Mouse (Mus musculus) ZHBTc4 (cell line): ENCODE results near the gene Col25a1.

Experiments
- DNase-seq: peaks from one replicate; pipeline ENCODE4 v3.0.0-alpha.2; 2011; ENCODE audit warnings: low read depth, low spot score

Col25a1 gene

GRCm38 (mm10) chr3:130565586-130565985 is 434.3 kb downstream of the Col25a1 start:
- no peak for DNase-seq

DNA sequence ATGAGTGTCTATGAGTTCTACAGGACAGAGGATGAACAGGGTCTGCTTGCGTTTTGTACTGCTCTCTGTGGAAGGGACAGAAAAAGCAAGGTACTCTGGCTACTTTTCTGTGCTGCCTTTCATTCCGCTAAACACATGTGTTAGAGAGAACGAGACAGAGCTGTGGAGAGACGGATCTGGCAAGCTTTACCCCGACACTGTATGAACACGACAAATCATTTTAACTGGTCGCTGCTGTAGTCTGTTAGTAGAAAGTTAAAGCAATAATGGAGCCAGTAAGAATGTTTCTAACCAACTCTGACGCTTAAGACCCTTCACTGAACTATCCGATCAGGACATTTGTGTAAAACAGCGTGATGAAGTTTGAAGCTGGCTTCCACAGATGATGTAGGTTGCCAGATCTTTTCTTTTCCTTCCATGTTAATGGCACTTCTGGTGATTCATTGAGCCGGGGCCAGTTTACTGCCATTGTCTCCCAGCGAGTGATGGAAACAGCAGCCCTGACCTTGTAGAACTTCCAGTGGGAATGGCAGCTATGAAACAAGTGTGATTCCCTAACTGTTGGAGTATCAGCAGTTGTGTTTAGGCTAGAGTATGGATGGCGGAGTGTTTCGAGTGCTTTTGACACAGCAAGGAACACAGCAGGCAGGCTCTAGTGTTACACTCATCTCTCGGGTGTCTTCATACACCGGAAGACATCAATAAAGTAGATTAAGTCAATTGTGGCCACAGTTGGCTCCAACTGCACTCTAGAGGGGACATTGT is 437.2 kb downstream of the Col25a1 start:
- no peak for DNase-seq

DNA sequence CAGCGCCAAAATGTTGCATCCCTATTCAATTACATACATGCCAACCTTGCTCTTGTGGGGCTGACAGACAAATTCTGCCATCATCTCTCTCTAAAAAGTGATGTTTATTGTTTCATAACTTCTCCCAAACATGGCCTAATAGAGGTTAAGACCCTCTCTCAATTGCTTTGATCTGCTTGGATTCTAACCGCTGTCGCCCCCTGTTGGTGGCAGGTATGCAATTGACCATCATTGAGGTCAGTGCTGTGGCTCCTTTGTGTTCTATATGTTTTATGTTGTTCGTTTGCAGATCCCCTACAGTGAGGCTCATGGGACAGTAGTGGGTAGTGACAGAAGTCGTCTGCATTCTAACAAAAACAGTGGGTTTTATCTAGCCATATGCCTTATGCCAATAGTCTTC is 441.9 kb downstream of the Col25a1 start:
- peak; percentile 54 for DNase-seq

DNA sequence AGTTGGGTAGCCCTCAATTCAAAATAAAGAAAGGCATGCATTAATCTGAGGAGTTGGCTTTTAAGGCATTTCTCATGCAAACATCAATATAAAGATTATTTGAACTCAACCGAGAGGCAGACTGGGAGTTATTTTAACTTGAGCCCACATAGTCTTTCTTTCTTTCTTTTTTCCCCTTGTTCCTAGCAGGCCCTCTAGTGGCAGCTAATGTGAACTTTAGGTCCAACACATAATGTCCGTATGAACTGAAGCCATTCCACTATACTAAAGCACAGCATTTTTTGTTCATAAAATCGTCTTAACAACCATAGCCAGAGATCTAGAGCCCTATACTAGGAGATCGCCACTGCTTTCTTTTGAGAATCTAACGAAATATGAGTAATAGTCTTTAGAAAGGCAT is 443.4 kb downstream of the Col25a1 start:
- DNase-seq: peak; percentile 51

DNA sequence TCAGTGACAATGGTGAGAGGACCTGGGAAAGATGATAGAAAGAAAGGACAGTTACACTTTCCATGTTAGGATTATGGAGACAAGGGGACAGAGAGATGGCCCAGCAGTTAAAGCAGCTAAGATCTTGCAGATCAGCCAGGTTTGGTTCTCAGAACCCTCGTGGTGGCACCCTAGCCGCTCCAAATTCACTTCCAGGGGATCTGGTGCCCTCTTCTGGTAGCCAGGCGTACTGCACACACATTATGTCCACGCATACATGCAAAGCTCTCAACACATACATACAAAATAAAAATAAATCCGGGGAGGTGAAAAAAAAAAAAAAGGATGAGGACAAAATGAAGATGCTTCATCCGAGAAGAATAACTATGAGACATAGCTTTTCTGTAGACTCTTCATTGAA is 445.4 kb downstream of the Col25a1 start:
- peak; percentile 78 for DNase-seq

- peak; percentile 35 for DNase-seq
These were observed 448.2 kb downstream of the Col25a1 start for GRCm38 (mm10) chr3:130579501-130579900.

DNA sequence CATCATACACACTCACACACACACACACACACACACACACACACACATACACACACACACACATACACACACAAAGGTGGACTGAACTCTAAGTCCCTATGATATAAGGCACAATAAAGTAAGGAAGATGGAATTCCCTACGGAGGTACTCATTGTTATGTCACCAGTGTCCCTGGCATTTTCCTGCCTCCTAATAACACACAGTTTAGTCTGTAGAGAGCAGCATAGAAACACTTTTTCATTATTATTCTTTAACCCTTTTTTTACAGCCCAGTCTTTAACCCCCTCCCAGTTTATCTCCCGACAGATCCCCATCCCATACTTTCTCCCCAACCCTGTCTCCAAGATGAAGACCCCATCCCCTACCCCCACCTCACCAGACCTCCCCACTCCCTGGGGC is 450.3 kb downstream of the Col25a1 start:
- DNase-seq: no peak

- no peak for DNase-seq
These were observed 451.8 kb downstream of the Col25a1 start for GRCm38 (mm10) chr3:130582903-130583664.

DNA sequence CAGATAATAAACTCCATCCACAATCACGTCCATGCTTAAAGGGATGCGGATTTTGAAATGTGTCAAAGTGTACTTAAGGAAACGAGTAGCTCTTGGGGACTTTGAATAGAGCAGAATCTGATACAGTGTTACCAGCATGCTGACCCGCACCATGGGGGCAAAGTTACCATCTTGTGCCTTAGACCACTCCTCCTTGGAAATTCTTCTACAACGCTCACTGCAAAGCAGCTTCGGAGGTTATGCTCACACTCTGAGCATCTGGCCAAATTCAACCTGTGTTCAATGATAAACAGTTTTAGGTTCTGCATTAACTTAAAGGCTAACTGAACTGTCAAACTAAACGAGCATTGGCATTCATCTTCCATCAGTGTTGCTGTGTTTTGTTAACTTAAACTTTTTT is 452.7 kb downstream of the Col25a1 start:
- no peak for DNase-seq

DNA sequence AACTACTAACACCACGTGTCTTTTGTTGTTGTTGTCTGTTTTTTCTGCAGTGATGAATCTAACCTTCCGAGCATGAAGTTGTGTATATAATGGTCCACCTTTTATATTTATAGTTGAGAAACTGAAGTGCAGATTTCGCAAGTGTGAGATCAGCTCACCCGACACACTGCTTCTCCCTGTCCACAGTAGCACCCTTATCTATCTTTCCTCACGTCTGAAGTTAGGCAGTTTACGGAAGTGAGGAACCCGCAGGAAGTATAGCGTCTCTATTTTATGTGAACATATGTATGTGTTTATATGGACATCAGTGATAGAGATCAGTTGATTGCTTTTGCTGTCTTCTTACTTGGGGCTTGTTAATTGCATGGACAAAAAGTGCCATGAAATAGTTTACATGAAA is 463.7 kb downstream of the Col25a1 start:
- DNase-seq: no peak

- peak; percentile 63 for DNase-seq
These were observed 470.2 kb downstream of the Col25a1 start for GRCm38 (mm10) chr3:130601491-130601890.

GRCm38 (mm10) chr3:130607924-130608323 is 476.6 kb downstream of the Col25a1 start:
- DNase-seq: no peak

- no peak for DNase-seq
These were observed 483.1 kb downstream of the Col25a1 start for GRCm38 (mm10) chr3:130614444-130614843.

- DNase-seq: no peak
These were observed 484.3 kb downstream of the Col25a1 start for GRCm38 (mm10) chr3:130615625-130616024.

DNA sequence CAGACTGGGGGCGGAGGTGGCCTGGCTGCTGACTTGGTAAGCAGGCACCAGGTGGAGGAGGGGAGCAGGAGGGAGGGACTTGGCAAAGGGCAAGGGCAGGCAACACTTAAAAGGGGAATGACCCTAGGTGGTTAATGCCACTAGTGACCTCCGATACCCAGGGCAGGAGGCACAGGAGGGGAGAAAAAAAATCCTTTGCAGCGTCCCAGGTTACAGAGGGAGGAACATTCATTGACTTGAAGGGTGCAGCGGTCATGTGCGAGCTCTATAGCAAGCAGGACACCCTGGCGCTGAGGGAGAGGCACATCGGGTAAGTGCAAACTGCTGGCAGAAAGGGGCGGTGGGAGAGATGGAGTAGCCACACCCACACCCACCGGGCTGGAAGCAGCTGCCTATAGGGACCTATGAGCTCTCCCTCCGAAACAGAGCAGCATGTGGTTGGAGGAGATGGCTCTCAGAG is 486.2 kb downstream of the Col25a1 start, which contains the start of gene Etnppl:
Gene Etnppl (plus strand): TSS at position 10 of the 460 bp plus-strand sequence.
- DNase-seq: peak; percentile 21

DNA sequence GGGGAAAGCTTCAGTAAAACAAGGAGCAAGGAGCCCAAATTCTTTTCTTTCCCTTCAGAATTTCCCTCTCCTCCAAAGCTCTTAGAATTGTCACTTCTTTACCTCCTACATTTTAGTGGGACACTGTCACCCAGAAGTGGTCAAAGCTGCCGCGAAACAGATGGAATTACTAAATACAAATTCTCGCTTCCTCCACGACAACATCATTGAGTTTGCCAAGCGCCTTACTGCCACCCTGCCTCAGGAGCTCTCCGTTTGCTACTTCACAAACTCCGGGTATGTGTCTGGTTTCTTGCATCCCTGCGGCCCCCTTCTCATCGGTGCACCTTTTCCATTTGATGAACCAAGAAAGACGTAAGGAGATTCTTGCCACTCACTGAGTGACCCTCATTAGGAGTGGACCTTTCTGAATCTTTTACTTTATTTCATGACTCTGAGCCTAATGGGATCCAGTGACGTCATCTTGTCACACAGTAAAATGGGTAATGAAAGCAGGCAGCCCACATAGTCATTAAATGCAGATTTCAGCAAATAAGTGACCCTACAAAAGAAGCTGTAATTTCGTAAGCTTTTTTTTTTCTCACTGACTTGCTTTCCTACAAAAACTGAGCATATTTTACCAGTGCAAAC is 489.3 kb downstream of the Col25a1 start:
- no peak for DNase-seq

DNA sequence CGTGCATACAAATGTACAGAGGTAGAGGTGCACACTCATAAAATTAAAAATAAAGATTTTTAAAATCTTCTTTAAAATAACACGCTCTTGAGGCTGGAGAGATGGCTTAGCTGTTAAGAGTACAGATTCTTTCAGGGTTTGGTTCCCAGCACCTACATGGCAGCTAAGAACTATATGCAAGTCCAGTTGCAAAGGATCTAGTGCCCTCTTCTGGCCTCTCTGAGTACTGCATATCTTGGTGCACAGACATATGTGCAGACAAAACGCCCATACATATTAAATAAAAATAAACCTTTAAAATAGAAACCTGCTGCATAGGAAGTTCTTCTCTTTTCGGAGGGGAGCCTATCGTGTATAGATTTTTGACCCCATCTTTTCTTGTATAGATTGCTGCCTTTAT is 497.1 kb downstream of the Col25a1 start:
- peak; percentile 42 for DNase-seq

- DNase-seq: no peak
These were observed 502.6 kb downstream of the Col25a1 start for GRCm38 (mm10) chr3:130633859-130634258.

- no peak for DNase-seq
These were observed 515.0 kb downstream of the Col25a1 start for GRCm38 (mm10) chr3:130646110-130646810.
